In genomic region chr14:16366174-16366889, GRCm38 (mm10) we compare ENCODE assay signal across 8 mouse cellular contexts. TPM values are rescaled to one million over a fixed set of nuclear protein-coding genes. Genes with fewer than 3 reads are reported as not detected.
DNase-seq lines count a peak whose midpoint lies in the region; ATAC-seq lines count a peak whose summit lies in the region.

No protein-coding gene starts in this region.

- no peaks in the 10 kb centered on the region for H3K36me3 ChIP-seq in lung, embryonic 15.5 days
- H3K36me3 ChIP-seq in hindbrain, embryonic 10.5 days: peaks cover 20% of the 10 kb centered on the region

- no peak for DNase-seq in lung, adult 18-20 months
- peak; percentile 51 for DNase-seq in c-Kit-positive CD71-positive TER-119-negative erythroid progenitor cells, embryonic 14.5 days (ENCODE audit: low read depth)
- DNase-seq in hindbrain, embryonic 10.5 days (ENCODE audit: low spot score): no peak
- DNase-seq in spleen, postnatal 4 days (ENCODE audit: low spot score in 2 of 2): no peak
- DNase-seq in adrenal gland, postnatal 36 days: no peak
- no peak for DNase-seq in lung, postnatal 14 days

- ATAC-seq in lung, embryonic 15.5 days (ENCODE audit: borderline replicate concordance, extremely low read depth, low FRiP score, low TSS enrichment): peak; percentile 0; the same call in 1 of the 2 replicates
- peak; percentile 10 for ATAC-seq in megakaryocyte progenitor cell, adult 5-6 weeks (replicated peaks; ENCODE audit: poor library complexity)

- H3K9ac ChIP-seq in lung, embryonic 15.5 days: peak overlapping the region; percentile 88

- H3K4me1 ChIP-seq in lung, embryonic 15.5 days: peaks cover 18% of the 10 kb centered on the region
- peaks cover 26% of the 10 kb centered on the region for H3K4me1 ChIP-seq in hindbrain, embryonic 10.5 days (replicated peaks)

- H3K27ac ChIP-seq in lung, embryonic 15.5 days: peak overlapping the region; percentile 97
- peak overlapping the region; percentile 99 for H3K27ac ChIP-seq in hindbrain, embryonic 10.5 days

- H3K4me3 ChIP-seq in lung, embryonic 15.5 days: peak overlapping the region; percentile 77
- H3K4me3 ChIP-seq in hindbrain, embryonic 10.5 days: peak overlapping the region; percentile 95

- H3K9me3 ChIP-seq in lung, embryonic 15.5 days: no peaks in the 10 kb centered on the region
- H3K9me3 ChIP-seq in hindbrain, embryonic 10.5 days: no peaks in the 10 kb centered on the region

- WGBS in lung, embryonic 15.5 days: 2% methylated on average over 16 of the region's 16 CpGs
- WGBS in hindbrain, embryonic 10.5 days: 22% methylated on average over 16 of the region's 16 CpGs

- H3K4me2 ChIP-seq in lung, embryonic 15.5 days: peak overlapping the region; percentile 75

- H3K27me3 ChIP-seq in lung, embryonic 15.5 days: no peaks in the 10 kb centered on the region
- H3K27me3 ChIP-seq in hindbrain, embryonic 10.5 days (ENCODE audit: insufficient read depth, poor library complexity, severe bottlenecking): no peaks in the 10 kb centered on the region

RNA-seq across cellular contexts. Expression of gene Top2b, which starts 1.4 kb away (rescaled TPM):
- polyA plus RNA-seq in lung, embryonic 15.5 days (2015; fragmentation: Nextera tagmentation; extraction: Ambion mirVana): 49.8 and 52.3 TPM in 2 replicates
- polyA plus RNA-seq in hindbrain, embryonic 10.5 days (2016; fragmentation: Nextera tagmentation; extraction: Ambion mirVana): 54.7 and 72.0 TPM in 2 replicates
- 133 and 156 TPM in 2 replicates for total RNA-seq in megakaryocyte progenitor cell, adult 5-6 weeks (2015)
- total RNA-seq in megakaryocyte progenitor cell, adult 5-6 weeks (2017): 107 and 130 TPM in 2 replicates
- 10 to 100 TPM; 83.8 to 89.0 TPM for total RNA-seq in adrenal gland, postnatal 36 days (2021)
